18 mouse cellular contexts compared by ENCODE assay signal in genomic region chr15:84126871-84127270, GRCm38 (mm10). TPM values are rescaled to one million over a fixed set of nuclear protein-coding genes. Genes with fewer than 3 reads are reported as not detected.
A peak's percentile ranks its signal among the peaks of the same experiment; 100 is the strongest.
DNase-seq lines count a peak whose midpoint lies in the region; ATAC-seq and TF ChIP-seq lines count a peak whose summit lies in the region.
"Had no signal": no experiment of that assay in that cellular context is flagged by ENCODE, and none has a peak within 500 bp of the region (broad histone marks: within the 10 kb centered on the region; RNA-seq: fewer than 3 reads in every experiment).

No protein-coding gene starts in this region.

- no peak for TF ChIP-seq POLR2A in lung, adult 2 months (IDR thresholded peaks at IDR 0.05; ENCODE audit: borderline replicate concordance, extremely low read depth, low read depth, low read length)

- no peaks in the 10 kb centered on the region; the same call in 1 of the 2 replicates for H3K4me1 ChIP-seq in lung, adult 2 months (ENCODE audit: control insufficient read depth, insufficient read depth, low read length)

- TF ChIP-seq CTCF in lung, adult 2 months (IDR thresholded peaks at IDR 0.05; ENCODE audit: insufficient read depth, low read length): no peak

- WGBS in lung, adult 2 months: 27% methylated on average over 5 of the region's 5 CpGs

- ATAC-seq in granulocyte monocyte progenitor cell, adult 5-6 weeks (replicated peaks; ENCODE audit: poor library complexity, severe bottlenecking): peak; percentile 98
- peak; percentile 34; the same call in 1 of the 2 replicates for ATAC-seq in neutrophil, adult 5-6 weeks (ENCODE audit: extremely low read depth, insufficient number of reproducible peaks, low FRiP score, poor library complexity, severe bottlenecking)
- ATAC-seq: forebrain, embryonic 14.5 days; intestine, embryonic 16.5 days had no signal

- H3K4me3 ChIP-seq in lung, adult 2 months (replicated peaks; ENCODE audit: extremely low read depth, low read depth, low read length): no peak overlapping the region
- H3K4me3 ChIP-seq: heart, embryonic 10.5 days had no signal

- DNase-seq in lung, adult 18-20 months: peak; percentile 23 to 25
- DNase-seq in lung, adult 2 months: no peak
- peak; percentile 47 for DNase-seq in R1 (ENCODE audit: low read depth, low spot score)
- no peak for DNase-seq in cerebellum, postnatal 36 days
- no peak for DNase-seq in urinary bladder, postnatal 4 days (ENCODE audit: low spot score in 2 of 2)
- DNase-seq: cerebellum, adult 2 months; heart, postnatal 4 days; kidney, postnatal 36 days; layer of hippocampus, postnatal 36 days; right cerebral cortex, postnatal 25 days; thymus, adult 18-20 months had no signal

RNA-seq across cellular contexts. Expression of gene Pnpla5, which starts 3.9 kb away (rescaled TPM):
- polyA plus RNA-seq in lung, adult 2 months (2012; rRNA removed): 1.0 and 1.2 TPM in 2 replicates
- total RNA-seq in granulocyte monocyte progenitor cell, adult 5-6 weeks (2014; fragmentation: Nextera tagmentation): not detected in 2 replicates
- not detected in 2 replicates for total RNA-seq in granulocyte monocyte progenitor cell, adult 5-6 weeks (2017)
- not detected in 2 replicates for total RNA-seq in neutrophil, adult 5-6 weeks (2017)
- total RNA-seq: heart, postnatal 4 days; layer of hippocampus, postnatal 36 days had no signal
- polyA plus RNA-seq: cerebellum, adult 2 months; forebrain, embryonic 14.5 days; heart, embryonic 10.5 days; intestine, embryonic 16.5 days; limb, embryonic 11.5 days had no signal

RNA-seq across cellular contexts. Expression of gene Sult4a1, which starts 21.3 kb away (rescaled TPM):
- polyA plus RNA-seq in lung, adult 2 months (2012; rRNA removed): 0.46 and 0.69 TPM in 2 replicates
- not detected in 2 replicates for total RNA-seq in granulocyte monocyte progenitor cell, adult 5-6 weeks (2014; fragmentation: Nextera tagmentation)
- total RNA-seq in granulocyte monocyte progenitor cell, adult 5-6 weeks (2017): not detected in 2 replicates
- total RNA-seq in neutrophil, adult 5-6 weeks (2017): not detected in 2 replicates
- total RNA-seq: gastrocnemius, adult 18-20 months had no signal

RNA-seq across cellular contexts. Expression of gene Pnpla3, which starts 40.8 kb away (rescaled TPM):
- polyA plus RNA-seq in lung, adult 2 months (2012; rRNA removed): 31.9 and 33.9 TPM in 2 replicates
- total RNA-seq in granulocyte monocyte progenitor cell, adult 5-6 weeks (2014; fragmentation: Nextera tagmentation): not detected in 2 replicates
- not detected in 2 replicates for total RNA-seq in granulocyte monocyte progenitor cell, adult 5-6 weeks (2017)
- not detected in 2 replicates for total RNA-seq in neutrophil, adult 5-6 weeks (2017)
- polyA plus RNA-seq: limb, embryonic 11.5 days had no signal

Comparison
In these comparisons a context has a peak if more than half of its experiments do, and no peak if none do; other contexts are left out.
1. DNase-seq: peak in lung, adult 18-20 months (2 of 2) and R1 (single experiment); none in lung, adult 2 months (single experiment), cerebellum, postnatal 36 days (0 of 2) and urinary bladder, postnatal 4 days (0 of 2).